Mouse (Mus musculus) intestine, embryonic 16.5 days (tissue): ENCODE measurements around the gene Lcn2. TPM values are rescaled to one million over a fixed set of nuclear protein-coding genes. Genes with fewer than 3 reads are reported as not detected.

Experiments
- ATAC-seq: fragments of 200-750 bp; cut with Nextera tagmentation; 2 replicates; pipeline ENCODE4 v1.8.0; 2017; ENCODE audit warnings: moderate TSS enrichment, moderate library complexity
- H3K27ac ChIP-seq: fragments of 300-500 bp; sonication (generic); 2 replicates; pipeline ENCODE4 v1.5.1; 2014; ENCODE audit warnings: mild to moderate bottlenecking, low read length
- H3K27me3 ChIP-seq: fragments of 300-500 bp; sonication (generic); replicated peaks from 2 replicates; pipeline ENCODE4 v1.6.1; 2014; ENCODE audit warnings: low read length, control low read depth, mixed read lengths; ENCODE audit not compliant: control insufficient read depth, insufficient read depth
- H3K36me3 ChIP-seq: fragments of 300-500 bp; sonication (generic); 2 replicates; pipeline ENCODE4 v1.6.1; 2014; ENCODE audit warnings: low read length, control low read depth; ENCODE audit not compliant: control insufficient read depth, insufficient read depth
- H3K4me1 ChIP-seq: fragments of 300-500 bp; sonication (generic); 2 replicates; pipeline ENCODE4 v1.6.1; 2014; ENCODE audit warnings: low read length, control low read depth, mixed read lengths; ENCODE audit not compliant: control insufficient read depth, insufficient read depth
- H3K4me2 ChIP-seq: fragments of 300-500 bp; sonication (generic); 2 replicates; pipeline ENCODE4 v1.6.1; 2014; ENCODE audit warnings: low read depth, low read length, control low read depth
- H3K4me3 ChIP-seq: fragments of 300-500 bp; sonication (generic); 2 replicates; pipeline ENCODE4 v1.5.1; 2014; ENCODE audit warnings: mild to moderate bottlenecking, low read length
- H3K9ac ChIP-seq: fragments of 300-500 bp; sonication (generic); 2 replicates; pipeline ENCODE4 v1.6.1; 2014; ENCODE audit warnings: low read depth, low read length
- H3K9me3 ChIP-seq: fragments of 300-500 bp; sonication (generic); 2 replicates; pipeline ENCODE4 v1.6.1; 2016; ENCODE audit warnings: low read length, control low read depth; ENCODE audit not compliant: control insufficient read depth
- WGBS: fragments of 180-500 bp; shearing (Covaris S2); extraction: QIAGEN DNeasy Blood & Tissue Kit; methylation state at CpG from one replicate; pipeline ENCODE4 v1.1.7; 2014; 5-methylcytosine and 5-hydroxymethylcytosine counted together
- polyA plus RNA-seq: library from polyadenylated mRNA; unstranded; fragments of >200 nt; fragmentation: Nextera tagmentation; extraction: Ambion mirVana; gene quantifications from 2 replicates; pipeline ENCODE4 v1.2.1, GENCODE M21; 2015

The Lcn2 gene
- polyA plus RNA-seq, 1 experiment from 2014 or later, result 4.2 TPM

- 76% methylated on average over 2 of the region's 2 CpGs for WGBS
- no peak overlapping the region for H3K4me3 ChIP-seq
- H3K9ac ChIP-seq, result no peak overlapping the region
- H3K4me2 ChIP-seq, result no peak overlapping the region
- H3K27me3 ChIP-seq, result no peaks in the 10 kb centered on the region
- no peak for ATAC-seq
- H3K9me3 ChIP-seq, result no peaks in the 10 kb centered on the region
- H3K4me1 ChIP-seq, result peaks cover 7% of the 10 kb centered on the region; the same call in 1 of the 2 replicates
- H3K36me3 ChIP-seq, result peaks cover 31% of the 10 kb centered on the region
- no peak overlapping the region for H3K27ac ChIP-seq
Observed at GRCm38 (mm10) chr2:32416556-32416955, 28.5 kb upstream of the Lcn2 start.

GRCm38 (mm10) chr2:32415801-32416200, 27.7 kb upstream of the Lcn2 start:
- H3K9ac ChIP-seq, result no peak overlapping the region
- H3K4me1 ChIP-seq, result peaks cover 6% of the 10 kb centered on the region; the same call in 1 of the 2 replicates
- no peak overlapping the region for H3K27ac ChIP-seq
- 93% methylated on average over 12 of the region's 12 CpGs for WGBS
- no peak for ATAC-seq
- H3K4me3 ChIP-seq, result no peak overlapping the region
- H3K9me3 ChIP-seq, result no peaks in the 10 kb centered on the region
- H3K4me2 ChIP-seq, result no peak overlapping the region
- H3K27me3 ChIP-seq, result no peaks in the 10 kb centered on the region
- peaks cover 31% of the 10 kb centered on the region for H3K36me3 ChIP-seq

GRCm38 (mm10) chr2:32413936-32414335, 25.9 kb upstream of the Lcn2 start:
- H3K4me3 ChIP-seq, result no peak overlapping the region
- no peak overlapping the region for H3K27ac ChIP-seq
- WGBS, result 57% methylated on average over 5 of the region's 5 CpGs
- H3K4me2 ChIP-seq, result no peak overlapping the region
- ATAC-seq, result no peak
- peaks cover 27% of the 10 kb centered on the region for H3K36me3 ChIP-seq
- H3K9me3 ChIP-seq, result no peaks in the 10 kb centered on the region
- no peak overlapping the region for H3K9ac ChIP-seq
- H3K27me3 ChIP-seq, result no peaks in the 10 kb centered on the region
- peaks cover 2% of the 10 kb centered on the region; the same call in 1 of the 2 replicates for H3K4me1 ChIP-seq

- no peaks in the 10 kb centered on the region for H3K9me3 ChIP-seq
- no peaks in the 10 kb centered on the region for H3K27me3 ChIP-seq
- no peak overlapping the region for H3K4me2 ChIP-seq
- 85% methylated on average over 6 of the region's 6 CpGs for whole genome bisulfite sequencing
- H3K36me3 ChIP-seq, result peaks cover 27% of the 10 kb centered on the region
- H3K9ac ChIP-seq, result no peak overlapping the region
- no peak for ATAC-seq
- no peak overlapping the region for H3K27ac ChIP-seq
- peaks cover 6% of the 10 kb centered on the region; the same call in 1 of the 2 replicates for H3K4me1 ChIP-seq
- H3K4me3 ChIP-seq, result no peak overlapping the region
Observed at GRCm38 (mm10) chr2:32412742-32413531, 24.9 kb upstream of the Lcn2 start.

- Histone ChIP-seq H3K4me3 (no peak overlapping the region), H3K4me1 (peaks cover 6% of the 10 kb centered on the region; the same call in 1 of the 2 replicates), H3K4me2 (no peak overlapping the region), H3K9ac (no peak overlapping the region), H3K27me3 (no peaks in the 10 kb centered on the region), H3K27ac (no peak overlapping the region), H3K36me3 (peaks cover 20% of the 10 kb centered on the region), H3K9me3 (no peaks in the 10 kb centered on the region)
- 85% methylated on average over 7 of the region's 7 CpGs for WGBS
- ATAC-seq, result no peak
Observed at GRCm38 (mm10) chr2:32411407-32411806, 23.4 kb upstream of the Lcn2 start.

- ATAC-seq, result peak; percentile 55
Observed at GRCm38 (mm10) chr2:32408429-32409424, 20.7 kb upstream of the Lcn2 start.

GRCm38 (mm10) chr2:32407144-32407824, 19.2 kb upstream of the Lcn2 start:
- H3K27ac ChIP-seq, result no peak overlapping the region
- H3K4me1 ChIP-seq, result peaks cover 6% of the 10 kb centered on the region; the same call in 1 of the 2 replicates
- no peaks in the 10 kb centered on the region for H3K27me3 ChIP-seq
- no peak overlapping the region for H3K4me3 ChIP-seq
- H3K36me3 ChIP-seq, result peaks cover 5% of the 10 kb centered on the region; the same call in 1 of the 2 replicates
- no peak for ATAC-seq
- H3K9ac ChIP-seq, result no peak overlapping the region
- no peaks in the 10 kb centered on the region for H3K9me3 ChIP-seq
- 85% methylated on average over 7 of the region's 7 CpGs for WGBS
- no peak overlapping the region for H3K4me2 ChIP-seq

More at GRCm38 (mm10) chr2:32408429-32409424, 20.7 kb upstream of the Lcn2 start:
- Histone ChIP-seq H3K27ac (no peak overlapping the region; the same call in 1 of the 2 replicates), H3K9me3 (no peaks in the 10 kb centered on the region), H3K27me3 (no peaks in the 10 kb centered on the region), H3K4me3 (no peak overlapping the region), H3K36me3 (peaks cover under 1% of the 10 kb centered on the region; the same call in 1 of the 2 replicates), H3K4me2 (no peak overlapping the region), H3K4me1 (peaks cover 6% of the 10 kb centered on the region; the same call in 1 of the 2 replicates), H3K9ac (peak overlapping the region; percentile 21; the same call in 1 of the 2 replicates)
- 63% methylated on average over 25 of the region's 25 CpGs for WGBS

GRCm38 (mm10) chr2:32404663-32405062, 16.6 kb upstream of the Lcn2 start:
- 15% methylated on average over 2 of the region's 2 CpGs for WGBS
- no peaks in the 10 kb centered on the region for H3K27me3 ChIP-seq
- H3K4me3 ChIP-seq, result no peak overlapping the region
- peaks cover 13% of the 10 kb centered on the region; the same call in 1 of the 2 replicates for H3K4me1 ChIP-seq
- H3K27ac ChIP-seq, result no peak overlapping the region
- H3K9me3 ChIP-seq, result no peaks in the 10 kb centered on the region
- H3K36me3 ChIP-seq, result peaks cover 8% of the 10 kb centered on the region; the same call in 1 of the 2 replicates
- H3K4me2 ChIP-seq, result no peak overlapping the region
- no peak overlapping the region for H3K9ac ChIP-seq
- no peak for ATAC-seq
